Mouse (Mus musculus) forebrain, embryonic 16.5 days (tissue): ENCODE measurements around the gene Tpbpb. TPM values are rescaled to one million over a fixed set of nuclear protein-coding genes. Genes with fewer than 3 reads are reported as not detected.
"Not testable (repeated sequence)": the region's sequence is repeated elsewhere in the genome, so short reads cannot be mapped to it uniquely, and the experiment has no call there.

Experiments used
- ATAC-seq: fragments of 200-750 bp; cut with Nextera tagmentation; 2 replicates; pipeline ENCODE4 v1.8.0; 2017; ENCODE audit warnings: mild to moderate bottlenecking, moderate library complexity
- H3K27ac ChIP-seq: fragments of 300-500 bp; sonication (generic); 2 replicates; pipeline ENCODE4 v1.5.1; 2014; ENCODE audit warnings: low read length, control low read depth
- H3K27me3 ChIP-seq: fragments of 300-500 bp; sonication (generic); replicated peaks from 2 replicates; pipeline ENCODE4 v1.6.1; 2014; ENCODE audit warnings: low read length; ENCODE audit not compliant: control insufficient read depth, insufficient read depth
- H3K36me3 ChIP-seq: fragments of 300-500 bp; sonication (generic); 2 replicates; pipeline ENCODE4 v1.6.1; 2014; ENCODE audit not compliant: control insufficient read depth, insufficient read depth
- H3K4me1 ChIP-seq: fragments of 300-500 bp; sonication (generic); replicated peaks from 2 replicates; pipeline ENCODE4 v1.6.1; 2014; ENCODE audit warnings: low read length; ENCODE audit not compliant: control insufficient read depth, insufficient read depth
- H3K4me2 ChIP-seq: fragments of 300-500 bp; sonication (generic); 2 replicates; pipeline ENCODE4 v1.6.1; 2014; ENCODE audit warnings: mild to moderate bottlenecking, low read length, control low read depth
- H3K4me3 ChIP-seq: fragments of 300-500 bp; sonication (generic); replicated peaks from 2 replicates; pipeline ENCODE4 v1.5.1; 2014; ENCODE audit warnings: mild to moderate bottlenecking, low read length, control low read depth
- H3K9ac ChIP-seq: fragments of 300-500 bp; sonication (generic); replicated peaks from 2 replicates; pipeline ENCODE4 v1.6.1; 2014; ENCODE audit warnings: low read depth, low read length, control low read depth
- H3K9me3 ChIP-seq: fragments of 300-500 bp; sonication (generic); 2 replicates; pipeline ENCODE4 v1.6.1; 2016; ENCODE audit warnings: low read length; ENCODE audit not compliant: control insufficient read depth
- WGBS: fragments of 180-500 bp; shearing (Covaris S2); extraction: QIAGEN DNeasy Blood & Tissue Kit; methylation state at CpG from one replicate; pipeline ENCODE4 v1.1.7; 2014; 5-methylcytosine and 5-hydroxymethylcytosine counted together
- polyA plus RNA-seq: library from polyadenylated mRNA; unstranded; fragments of >200 nt; fragmentation: Nextera tagmentation; extraction: Ambion mirVana; gene quantifications from 2 replicates; pipeline ENCODE4 v1.2.1, GENCODE M21; 2015

The Tpbpb gene
- polyA plus RNA-seq = not detected in 2 replicates

DNA sequence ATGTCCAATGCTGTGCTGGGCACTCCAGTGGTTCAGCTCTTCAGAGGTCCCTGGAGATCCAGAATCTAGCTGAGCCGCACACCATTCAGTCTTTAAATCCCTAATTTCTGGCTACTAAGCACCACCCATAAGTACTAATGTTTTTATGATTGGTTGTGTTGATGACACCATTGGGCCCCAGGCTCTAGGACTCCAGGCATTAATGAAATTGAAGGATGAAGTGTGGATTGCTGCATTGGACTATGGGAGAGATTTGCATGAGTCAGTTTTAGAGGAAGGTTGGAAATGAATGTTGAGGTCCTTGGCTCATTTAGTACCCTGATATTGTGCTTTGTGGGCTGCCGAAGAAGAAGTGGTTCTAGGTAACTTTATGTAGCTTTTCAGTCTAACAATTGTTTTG, at the start of gene Tpbpb:
Tpbpb (minus strand) TSS at position 101 of the 400 bp plus-strand sequence.
- H3K4me2 ChIP-seq, H3K4me3 ChIP-seq, H3K9me3 ChIP-seq, H3K27ac ChIP-seq, H3K36me3 ChIP-seq, ATAC-seq, H3K9ac ChIP-seq, H3K4me1 ChIP-seq, H3K27me3 ChIP-seq: not testable (repeated sequence)
- 84% methylated on average over 2 of the region's 2 CpGs for WGBS

DNA sequence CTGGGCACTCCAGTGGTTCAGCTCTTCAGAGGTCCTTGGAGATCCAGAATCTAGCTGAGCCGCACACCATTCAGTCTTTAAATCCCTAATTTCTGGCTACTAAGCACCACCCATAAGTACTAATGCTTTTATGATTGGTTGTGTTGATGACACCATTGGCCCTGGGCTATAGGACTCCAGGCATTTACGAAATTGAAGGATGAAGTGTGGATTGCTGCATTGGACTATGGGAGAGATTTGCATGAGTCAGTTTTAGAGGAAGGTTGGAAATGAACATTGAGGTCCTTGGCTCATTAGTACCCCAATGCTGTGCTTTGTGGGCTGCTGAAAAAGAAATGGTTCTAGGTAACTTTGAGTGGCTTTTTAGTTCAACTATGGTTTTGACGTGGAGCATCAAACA, 37.2 kb upstream of the Tpbpb start, which contains the start of gene Tpbpa:
Tpbpa (minus strand) TSS at position 101 of the 400 bp plus-strand sequence.
- H3K9ac ChIP-seq, H3K36me3 ChIP-seq, H3K4me3 ChIP-seq, H3K4me1 ChIP-seq, H3K27ac ChIP-seq, H3K9me3 ChIP-seq, ATAC-seq, H3K4me2 ChIP-seq, H3K27me3 ChIP-seq: not testable (repeated sequence)
- 75% methylated on average over 3 of the region's 3 CpGs for WGBS

DNA sequence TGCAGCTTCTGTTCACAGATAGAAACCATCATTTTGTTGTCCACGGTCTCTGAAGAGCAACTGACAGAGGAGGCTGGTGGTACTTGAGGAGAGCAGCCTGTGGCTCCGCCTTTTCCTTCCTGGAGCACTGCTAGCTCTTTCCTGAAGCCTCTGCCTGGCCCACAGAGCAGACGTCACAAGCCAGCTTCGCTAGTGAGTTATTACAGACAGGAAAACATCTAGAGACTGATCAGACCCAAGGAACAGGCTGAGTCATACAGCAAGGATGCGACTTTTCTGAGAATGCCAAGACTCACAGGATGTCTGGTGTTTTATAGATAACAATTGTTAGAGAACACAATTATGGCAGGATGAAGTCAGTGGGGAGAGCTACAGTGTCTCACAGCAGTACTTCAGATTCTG, 31.8 kb upstream of the Tpbpb start, which contains the start of the genes Gm49391 and Ctla2a:
Gm49391 (minus strand) TSS at position 72 of the 402 bp plus-strand sequence.
Ctla2a (minus strand) TSS at position 126 of the 402 bp plus-strand sequence.
- H3K36me3 ChIP-seq = no peaks in the 10 kb centered on the region
- H3K27me3 ChIP-seq = no peaks in the 10 kb centered on the region
- no peak within 1 kb of the TSS for H3K4me3 ChIP-seq
- no peaks in the 10 kb centered on the region for H3K4me1 ChIP-seq
- WGBS = 79% methylated on average over 5 of the region's 5 CpGs
- no peak within 1 kb of the TSS for H3K9ac ChIP-seq
- H3K9me3 ChIP-seq = 0 out of 2 replicates have a peak, but pooled peaks cover 6% of the 10 kb centered on the region
- ATAC-seq = no peak
- no peak within 1 kb of the TSS for H3K4me2 ChIP-seq
- H3K27ac ChIP-seq = no peak within 1 kb of the TSS

DNA sequence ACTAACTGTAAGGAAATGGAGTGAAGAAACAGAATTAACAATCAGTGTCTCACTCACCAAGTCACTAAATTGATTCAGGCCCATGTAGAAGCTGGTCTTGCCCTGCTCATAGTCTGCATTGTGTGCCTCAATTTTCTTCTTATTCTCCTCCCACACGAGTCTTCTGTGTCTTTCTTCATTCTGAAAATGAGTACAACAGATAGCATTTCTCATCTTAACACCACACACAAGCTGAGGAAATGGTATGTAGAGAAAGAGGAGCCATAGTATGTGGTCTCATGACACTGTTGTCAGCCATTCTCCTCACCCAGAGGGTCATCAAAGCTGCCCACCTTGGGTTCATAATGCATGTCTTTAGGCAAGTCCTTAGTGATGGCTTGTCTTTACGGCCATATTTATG, 30.8 kb upstream of the Tpbpb start, which contains the start of gene Gm49393:
Gm49393 (minus strand) TSS at position 101 of the 400 bp plus-strand sequence.
- H3K4me3 ChIP-seq, H3K36me3 ChIP-seq, ATAC-seq, H3K27me3 ChIP-seq, H3K9ac ChIP-seq, H3K4me2 ChIP-seq, H3K9me3 ChIP-seq, H3K4me1 ChIP-seq, H3K27ac ChIP-seq: not testable (repeated sequence)
- 63% methylated on average over 2 of the region's 2 CpGs for WGBS

DNA sequence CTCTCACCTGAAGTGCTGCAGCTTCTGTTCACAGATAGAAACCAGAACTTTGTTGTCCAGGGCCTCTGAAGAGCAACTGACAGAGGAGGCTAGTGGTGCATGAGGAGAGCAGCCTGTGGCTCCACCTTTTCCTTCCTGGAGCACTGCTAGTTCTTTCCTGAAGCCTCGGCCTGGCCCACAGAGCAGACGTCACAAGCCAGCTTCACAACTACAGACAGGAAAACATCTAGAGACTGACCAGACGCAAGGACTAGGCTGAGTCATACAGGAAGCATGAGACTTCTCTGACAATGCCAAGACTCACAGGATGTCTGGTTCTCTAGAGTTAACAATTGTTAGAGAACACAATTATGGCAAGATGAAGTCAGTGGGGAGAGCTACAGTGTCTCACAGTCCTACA, 7.4 kb downstream of the Tpbpb start, which contains the start of gene Ctla2b:
Ctla2b (minus strand) TSS at position 120 of the 400 bp plus-strand sequence.
- WGBS = 89% methylated on average over 3 of the region's 3 CpGs
- H3K4me1 ChIP-seq = no peaks in the 10 kb centered on the region
- no peak within 1 kb of the TSS for H3K4me3 ChIP-seq
- no peak within 1 kb of the TSS for H3K27ac ChIP-seq
- no peaks in the 10 kb centered on the region for H3K27me3 ChIP-seq
- no peak within 1 kb of the TSS for H3K4me2 ChIP-seq
- no peak within 1 kb of the TSS for H3K9ac ChIP-seq
- H3K36me3 ChIP-seq = no peaks in the 10 kb centered on the region
- no peak for ATAC-seq
- 0 out of 2 replicates have a peak, but pooled peaks cover 2% of the 10 kb centered on the region for H3K9me3 ChIP-seq

DNA sequence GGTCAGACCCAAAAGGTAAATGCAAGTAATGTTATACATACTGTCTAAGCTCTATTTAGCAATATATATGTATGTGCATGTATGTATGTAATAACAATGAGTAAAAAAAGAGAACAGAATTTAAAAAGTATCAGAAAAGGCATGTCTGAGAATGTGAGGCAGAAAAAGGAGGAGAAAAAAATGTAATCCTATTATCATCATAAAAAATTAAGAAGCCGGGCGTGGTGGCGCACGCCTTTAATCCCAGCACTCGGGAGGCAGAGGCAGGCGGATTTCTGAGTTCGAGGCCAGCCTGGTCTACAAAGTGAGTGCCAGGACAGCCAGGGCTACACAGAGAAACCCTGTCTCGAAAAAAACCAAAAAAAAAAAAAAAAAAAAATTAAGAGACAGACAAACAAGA, 7.9 kb downstream of the Tpbpb start, which contains the start of gene Gm49392:
Gm49392 (minus strand) TSS at position 101 of the 400 bp plus-strand sequence.
- not testable (repeated sequence) for ATAC-seq, H3K36me3 ChIP-seq, H3K27me3 ChIP-seq, H3K9ac ChIP-seq, H3K4me3 ChIP-seq, H3K4me2 ChIP-seq, H3K9me3 ChIP-seq, H3K27ac ChIP-seq, H3K4me1 ChIP-seq
- WGBS = 100% methylated on average over 7 of the region's 8 CpGs

DNA sequence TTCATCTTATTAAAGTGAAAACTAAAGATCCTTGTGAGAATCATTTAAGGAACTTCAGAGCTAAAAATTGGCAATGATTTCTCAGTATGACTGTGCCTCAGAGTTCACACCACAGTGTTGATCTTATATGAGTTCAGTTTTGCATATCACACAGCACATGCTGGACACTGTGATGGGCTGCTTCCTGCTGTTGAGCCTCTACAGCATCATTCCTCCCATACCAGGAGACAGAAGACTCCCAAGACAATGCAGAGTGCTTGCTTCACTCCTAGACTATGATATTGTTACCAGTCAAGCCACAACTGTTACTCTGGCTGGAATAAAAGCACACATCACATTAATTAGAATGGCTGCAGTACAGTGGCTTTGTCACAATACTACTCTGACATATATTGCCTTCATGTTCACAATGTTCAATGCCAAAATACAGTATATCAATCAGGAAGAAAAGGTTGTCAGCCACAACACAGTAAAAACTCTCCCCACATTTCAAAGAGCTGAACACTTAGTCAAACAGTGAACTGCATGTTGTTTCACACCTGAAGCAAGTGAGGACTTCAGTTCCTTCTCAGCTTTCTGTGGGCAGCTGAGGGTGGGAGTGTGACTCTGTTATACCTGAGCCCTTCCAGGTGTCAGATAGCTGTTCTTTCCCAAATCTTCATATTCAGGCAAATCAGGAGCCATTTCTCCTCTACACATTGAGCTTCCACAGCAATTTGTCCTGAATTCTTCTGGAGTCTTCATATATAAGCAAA, 9.1 kb downstream of the Tpbpb start:
- Histone ChIP-seq H3K9me3 (0 out of 2 replicates have a peak, but pooled peaks cover 2% of the 10 kb centered on the region), H3K9ac (no peak overlapping the region), H3K27me3 (no peaks in the 10 kb centered on the region), H3K4me2 (no peak overlapping the region), H3K4me1 (no peaks in the 10 kb centered on the region), H3K27ac (no peak overlapping the region), H3K4me3 (no peak overlapping the region), H3K36me3 (no peaks in the 10 kb centered on the region)
- no peak for ATAC-seq

DNA sequence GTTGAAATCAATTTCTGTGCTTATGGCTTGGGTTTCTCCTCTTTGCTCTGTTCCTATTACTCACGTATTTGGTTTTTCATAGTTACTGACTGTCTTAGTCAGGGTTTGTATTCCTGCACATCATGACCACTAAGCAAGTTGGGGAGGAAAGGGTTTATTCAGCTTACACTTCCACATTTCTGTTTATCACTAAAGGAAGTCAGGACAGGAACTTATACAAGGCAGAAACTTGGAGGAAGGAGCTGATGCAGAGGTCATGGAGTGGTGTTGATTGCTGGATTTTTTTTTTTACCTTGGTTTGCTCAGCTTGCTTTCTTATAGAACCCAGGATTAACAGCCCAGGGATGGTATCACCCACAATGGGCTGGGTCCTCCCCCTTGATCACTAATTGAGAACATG, 12.4 kb downstream of the Tpbpb start:
- Histone ChIP-seq H3K4me1 (no peaks in the 10 kb centered on the region), H3K4me2 (no peak overlapping the region), H3K9me3 (0 out of 2 replicates have a peak, but pooled peaks cover 2% of the 10 kb centered on the region), H3K9ac (no peak overlapping the region), H3K27ac (no peak overlapping the region), H3K36me3 (no peaks in the 10 kb centered on the region), H3K4me3 (no peak overlapping the region), H3K27me3 (no peaks in the 10 kb centered on the region)
- ATAC-seq = no peak
- 94% methylated on average over 1 of the region's 1 CpGs for WGBS

DNA sequence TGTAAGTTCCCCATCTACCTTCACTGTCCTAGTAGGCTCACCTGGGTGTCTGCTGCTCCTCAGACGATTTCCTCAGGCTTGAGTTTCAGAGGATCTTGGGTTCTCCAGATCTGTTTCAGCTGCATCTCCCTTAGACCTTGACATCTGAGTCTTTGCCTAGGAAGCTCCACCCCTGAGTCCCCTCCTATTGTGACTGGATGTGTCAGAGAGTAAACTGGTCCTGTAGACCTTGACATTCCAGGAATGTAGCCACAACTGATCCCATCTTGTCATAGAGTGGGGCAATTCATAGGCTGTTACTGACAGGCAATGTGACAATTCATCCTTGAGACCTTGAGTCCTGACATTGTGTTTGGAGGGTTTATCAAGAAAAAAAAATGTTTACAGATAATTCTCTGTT, 40.4 kb downstream of the Tpbpb start, which contains the start of gene 4930486L24Rik:
4930486L24Rik (minus strand) TSS at position 195 of the 400 bp plus-strand sequence.
- WGBS = 82% methylated on average over 1 of the region's 1 CpGs
- ATAC-seq = no peak

More for the DNA sequence above, 40.4 kb downstream of the Tpbpb start, which contains the start of gene 4930486L24Rik:
- H3K4me1 ChIP-seq = no peaks in the 10 kb centered on the region
- no peak within 1 kb of the TSS for H3K4me3 ChIP-seq
- no peak within 1 kb of the TSS for H3K9ac ChIP-seq
- H3K27ac ChIP-seq = no peak within 1 kb of the TSS
- H3K4me2 ChIP-seq = no peak within 1 kb of the TSS
- no peaks in the 10 kb centered on the region for H3K27me3 ChIP-seq
- H3K36me3 ChIP-seq = no peaks in the 10 kb centered on the region
- no peaks in the 10 kb centered on the region; the same call in 1 of the 2 replicates for H3K9me3 ChIP-seq
